Comparison of ENCODE assay signal across 20 mouse cellular contexts in genomic region chr3:105746542-105746941, GRCm38 (mm10).
"Had no signal": no experiment of that assay in that cellular context is flagged by ENCODE, and none has a peak within 500 bp of the region (broad histone marks: within the 10 kb centered on the region; RNA-seq: fewer than 3 reads in every experiment).

No protein-coding gene starts in this region.

- H3K9me3 ChIP-seq: intestine, embryonic 15.5 days; kidney, embryonic 15.5 days; limb, embryonic 10.5 days; limb, embryonic 13.5 days; liver, embryonic 12.5 days; liver, embryonic 15.5 days had no signal

- H3K27me3 ChIP-seq: intestine, embryonic 15.5 days; kidney, embryonic 15.5 days; limb, embryonic 13.5 days; liver, embryonic 12.5 days; liver, embryonic 15.5 days had no signal

- H3K36me3 ChIP-seq: intestine, embryonic 15.5 days had no signal

- ATAC-seq: intestine, embryonic 15.5 days; liver, embryonic 12.5 days had no signal

- H3K4me1 ChIP-seq: intestine, embryonic 15.5 days; kidney, embryonic 15.5 days; limb, embryonic 10.5 days; limb, embryonic 13.5 days had no signal

- H3K27ac ChIP-seq: intestine, embryonic 15.5 days; kidney, embryonic 15.5 days; limb, embryonic 10.5 days; limb, embryonic 13.5 days; liver, embryonic 12.5 days; liver, embryonic 15.5 days; stomach, postnatal 0 days had no signal

- H3K4me2 ChIP-seq: intestine, embryonic 15.5 days; kidney, embryonic 15.5 days; limb, embryonic 13.5 days; liver, embryonic 12.5 days; liver, embryonic 15.5 days had no signal

- H3K9ac ChIP-seq: intestine, embryonic 15.5 days; kidney, embryonic 15.5 days; limb, embryonic 13.5 days; liver, embryonic 12.5 days; liver, embryonic 15.5 days had no signal

- H3K4me3 ChIP-seq: intestine, embryonic 15.5 days; kidney, embryonic 15.5 days; limb, embryonic 10.5 days; limb, embryonic 13.5 days; liver, embryonic 12.5 days; liver, embryonic 15.5 days had no signal

- DNase-seq: kidney, adult 11 months; kidney, adult 8-10 months; kidney, postnatal 14 days; kidney, postnatal 4 days; liver; lung, adult 2 months; lung, postnatal 10 days; midbrain, embryonic 14.5 days; right cerebral cortex, postnatal 14 days; right cerebral cortex, postnatal 4 days; thymus, adult 2 months; thymus, postnatal 14 days; thymus, postnatal 4 days had no signal
